Mouse (Mus musculus): ENCODE data around the gene Olfr910. TPM values are rescaled to one million over a fixed set of nuclear protein-coding genes. Genes with fewer than 3 reads are reported as not detected.

The Olfr910 gene
- not detected in 2 replicates for polyA plus RNA-seq (2021; fragmentation: Nextera tagmentation)
- long read RNA-seq, experiment 1, result 0 reads
- long read RNA-seq, experiment 2, result 0 reads

DNA sequence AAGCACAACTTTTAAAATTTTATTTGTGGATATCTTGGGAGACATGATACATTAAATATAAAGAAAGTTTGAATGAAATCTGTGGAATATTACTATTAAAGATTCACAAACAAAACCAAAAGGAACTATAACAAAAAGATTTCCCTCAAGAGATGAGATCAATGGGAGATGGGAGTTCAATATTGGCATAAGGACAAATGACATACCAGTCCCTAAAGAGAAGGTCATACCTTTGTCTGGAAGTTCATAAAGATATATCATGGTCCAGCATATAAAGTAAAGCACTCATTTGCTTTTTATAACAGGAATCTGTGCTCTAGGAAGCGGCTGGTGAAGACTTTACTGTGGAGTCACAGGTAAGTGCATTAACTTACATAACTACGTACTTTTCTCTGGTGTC lies at the start of gene Olfr910:
Gene Olfr910 (plus strand): TSS at position 301 of the 400 bp plus-strand sequence.

DNA sequence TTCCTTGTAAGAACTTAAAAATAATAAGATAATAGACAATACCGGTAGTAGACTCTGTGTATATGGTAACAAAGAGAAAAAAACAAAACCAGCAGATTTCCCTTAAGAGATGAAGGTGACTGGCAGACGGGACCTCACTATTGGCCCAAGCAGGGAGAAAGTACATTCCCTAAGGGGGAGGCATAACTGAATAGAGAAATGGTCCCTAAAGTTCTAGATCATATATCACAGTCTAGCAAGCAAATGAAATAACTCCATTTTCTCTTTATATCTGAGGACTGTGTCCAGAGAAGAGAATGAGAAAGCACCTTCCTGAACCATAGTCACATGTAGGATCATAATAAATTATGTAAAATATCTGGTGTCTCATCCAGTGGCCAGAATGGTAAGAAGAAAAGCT lies 42.1 kb upstream of the Olfr910 start, which contains the start of gene Olfr907:
Gene Olfr907 (plus strand): TSS at position 301 of the 400 bp plus-strand sequence.

DNA sequence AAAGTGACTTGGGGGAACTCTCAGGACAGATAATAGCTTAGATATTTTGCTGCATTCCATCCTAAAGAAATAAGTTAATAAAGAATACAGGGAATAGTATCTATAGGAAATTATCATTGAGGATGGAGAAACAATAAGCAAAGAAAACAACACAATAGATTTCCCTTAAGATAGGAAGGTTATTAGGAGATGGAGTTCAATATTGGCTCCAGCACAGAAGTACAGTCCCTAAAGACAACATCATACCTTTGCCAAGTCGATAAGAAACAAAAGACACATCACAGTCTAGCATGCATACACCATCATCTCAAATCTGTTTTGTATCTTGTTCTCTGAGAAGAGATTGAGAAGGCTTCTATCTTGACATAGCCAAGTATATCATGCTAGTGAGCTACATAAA lies 16.4 kb upstream of the Olfr910 start, which contains the start of gene Olfr911-ps1:
Gene Olfr911-ps1 (plus strand): TSS at position 301 of the 400 bp plus-strand sequence.

DNA sequence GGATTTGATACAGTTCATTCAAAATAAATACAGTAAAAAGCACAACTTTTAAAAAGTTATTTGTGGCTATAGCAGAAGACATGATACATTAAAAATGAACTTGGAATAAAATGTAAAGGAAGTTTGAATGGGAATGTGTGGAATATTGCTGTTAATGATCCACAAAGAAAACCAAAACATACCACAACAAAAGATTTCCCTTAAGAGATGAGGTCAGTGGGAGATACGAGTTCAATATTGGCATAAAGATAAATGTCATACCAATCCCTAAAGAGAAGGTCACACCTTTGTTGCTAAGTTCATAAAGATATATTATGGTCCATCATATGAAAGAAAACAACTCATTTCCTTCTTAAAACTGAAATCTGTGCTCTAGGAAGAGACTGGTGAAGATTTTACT lies 42.2 kb downstream of the Olfr910 start, which contains the start of gene Olfr912:
Gene Olfr912 (plus strand): TSS at position 301 of the 400 bp plus-strand sequence.

Other genes with a start within 250 kb of the Olfr910 start
- not detected in 2 replicates for gene Olfr896-ps1, start 246.7 kb upstream of the Olfr910 start, polyA plus RNA-seq (2021; fragmentation: Nextera tagmentation)
- gene Olfr25, start 208.8 kb upstream of the Olfr910 start, polyA plus RNA-seq (2021; fragmentation: Nextera tagmentation), result not detected in 2 replicates
- not detected in 2 replicates for gene Olfr898, start 189.4 kb upstream of the Olfr910 start, polyA plus RNA-seq (2021; fragmentation: Nextera tagmentation)
- gene Olfr250, start 171.0 kb upstream of the Olfr910 start, polyA plus RNA-seq (2021; fragmentation: Nextera tagmentation), result not detected in 2 replicates
- gene Olfr251, start 160.8 kb upstream of the Olfr910 start, polyA plus RNA-seq (2021; fragmentation: Nextera tagmentation), result not detected in 2 replicates
- gene Olfr147, start 136.2 kb upstream of the Olfr910 start, polyA plus RNA-seq (2021; fragmentation: Nextera tagmentation), result not detected in 2 replicates
- not detected in 2 replicates for gene Olfr901, start 108.4 kb upstream of the Olfr910 start, polyA plus RNA-seq (2021; fragmentation: Nextera tagmentation)
- not detected in 2 replicates for gene Olfr902, start 90.2 kb upstream of the Olfr910 start, polyA plus RNA-seq (2021; fragmentation: Nextera tagmentation)
- not detected in 2 replicates for gene Olfr904, start 74.7 kb upstream of the Olfr910 start, polyA plus RNA-seq (2021; fragmentation: Nextera tagmentation)
- not detected in 2 replicates for gene Olfr905, start 66.7 kb upstream of the Olfr910 start, polyA plus RNA-seq (2021; fragmentation: Nextera tagmentation)
- not detected in 2 replicates for gene Olfr906, start 50.8 kb upstream of the Olfr910 start, polyA plus RNA-seq (2021; fragmentation: Nextera tagmentation)
- not detected in 2 replicates for gene Olfr907, start 42.0 kb upstream of the Olfr910 start, polyA plus RNA-seq (2021; fragmentation: Nextera tagmentation)
- not detected in 2 replicates for gene Olfr911-ps1, start 16.3 kb upstream of the Olfr910 start, polyA plus RNA-seq (2021; fragmentation: Nextera tagmentation)
- not detected in 2 replicates for gene Olfr912, start 42.3 kb downstream of the Olfr910 start, polyA plus RNA-seq (2021; fragmentation: Nextera tagmentation)
- gene Olfr913, start 54.9 kb downstream of the Olfr910 start, polyA plus RNA-seq (2021; fragmentation: Nextera tagmentation), result not detected in 2 replicates
- not detected in 2 replicates for gene Olfr914, start 67.3 kb downstream of the Olfr910 start, polyA plus RNA-seq (2021; fragmentation: Nextera tagmentation)
- not detected in 2 replicates for gene Olfr916, start 122.0 kb downstream of the Olfr910 start, polyA plus RNA-seq (2021; fragmentation: Nextera tagmentation)
- not detected in 2 replicates for gene Olfr917, start 128.0 kb downstream of the Olfr910 start, polyA plus RNA-seq (2021; fragmentation: Nextera tagmentation)
- not detected in 2 replicates for gene Olfr918, start 136.8 kb downstream of the Olfr910 start, polyA plus RNA-seq (2021; fragmentation: Nextera tagmentation)
- gene Olfr919, start 165.8 kb downstream of the Olfr910 start, polyA plus RNA-seq (2021; fragmentation: Nextera tagmentation), result not detected in 2 replicates
- 5.5 and 6.8 TPM in 2 replicates for gene Vwa5a, start 180.4 kb downstream of the Olfr910 start, polyA plus RNA-seq (2021; fragmentation: Nextera tagmentation)
- not detected in 2 replicates for gene Olfr920, start 214.4 kb downstream of the Olfr910 start, polyA plus RNA-seq (2021; fragmentation: Nextera tagmentation)
- gene Olfr921, start 235.2 kb downstream of the Olfr910 start, polyA plus RNA-seq (2021; fragmentation: Nextera tagmentation), result not detected in 2 replicates

All from layer of hippocampus, adult 6 months (tissue).